Mouse (Mus musculus) hindbrain, embryonic 15.5 days (tissue): ENCODE results near the gene Rdh16. TPM values are rescaled to one million over a fixed set of nuclear protein-coding genes. Genes with fewer than 3 reads are reported as not detected.
"Not testable (repeated sequence)": the region's sequence is repeated elsewhere in the genome, so short reads cannot be mapped to it uniquely, and the experiment has no call there.

ENCODE experiments used
- ATAC-seq: fragments of 200-750 bp; cut with Nextera tagmentation; 2 replicates; pipeline ENCODE4 v1.8.0; 2017; ENCODE audit warnings: low read depth, moderate number of reproducible peaks, moderate TSS enrichment; ENCODE audit not compliant: low FRiP score
- H3K27ac ChIP-seq: fragments of 300-500 bp; sonication (generic); replicated peaks from 2 replicates; pipeline ENCODE4 v1.5.1; 2015; ENCODE audit warnings: mild to moderate bottlenecking, inconsistent platforms
- H3K27me3 ChIP-seq: fragments of 300-500 bp; sonication (generic); 2 replicates; pipeline ENCODE4 v1.6.1; 2015; ENCODE audit warnings: control low read depth, inconsistent platforms
- H3K36me3 ChIP-seq: fragments of 300-500 bp; sonication (generic); 2 replicates; pipeline ENCODE4 v1.6.1; 2015; ENCODE audit warnings: control low read depth, inconsistent platforms
- H3K4me1 ChIP-seq: fragments of 300-500 bp; sonication (generic); replicated peaks from 2 replicates; pipeline ENCODE4 v1.6.1; 2015; ENCODE audit warnings: control low read depth, inconsistent platforms
- H3K4me2 ChIP-seq: fragments of 300-500 bp; sonication (generic); 2 replicates; pipeline ENCODE4 v1.6.1; 2015; ENCODE audit warnings: moderate library complexity, mild to moderate bottlenecking, inconsistent platforms
- H3K4me3 ChIP-seq: fragments of 300-500 bp; sonication (generic); 2 replicates; pipeline ENCODE4 v1.5.1; 2015; ENCODE audit warnings: mild to moderate bottlenecking, inconsistent platforms
- H3K9ac ChIP-seq: fragments of 300-500 bp; sonication (generic); 2 replicates; pipeline ENCODE4 v1.6.1; 2015; ENCODE audit warnings: inconsistent platforms
- H3K9me3 ChIP-seq: fragments of 300-500 bp; sonication (generic); 2 replicates; pipeline ENCODE4 v1.6.1; 2016; ENCODE audit warnings: control low read depth, inconsistent platforms
- WGBS: fragments of 180-500 bp; shearing (Covaris S2); methylation state at CpG from one replicate; pipeline ENCODE4 v1.1.7; 2015; 5-methylcytosine and 5-hydroxymethylcytosine counted together
- polyA plus RNA-seq: library from polyadenylated mRNA; unstranded; fragments of >200 nt; fragmentation: Nextera tagmentation; extraction: Ambion mirVana; gene quantifications from 2 replicates; pipeline ENCODE4 v1.2.1, GENCODE M21; 2015

The Rdh16 gene
- polyA plus RNA-seq, 1 experiment from 2014 or later = not detected

DNA sequence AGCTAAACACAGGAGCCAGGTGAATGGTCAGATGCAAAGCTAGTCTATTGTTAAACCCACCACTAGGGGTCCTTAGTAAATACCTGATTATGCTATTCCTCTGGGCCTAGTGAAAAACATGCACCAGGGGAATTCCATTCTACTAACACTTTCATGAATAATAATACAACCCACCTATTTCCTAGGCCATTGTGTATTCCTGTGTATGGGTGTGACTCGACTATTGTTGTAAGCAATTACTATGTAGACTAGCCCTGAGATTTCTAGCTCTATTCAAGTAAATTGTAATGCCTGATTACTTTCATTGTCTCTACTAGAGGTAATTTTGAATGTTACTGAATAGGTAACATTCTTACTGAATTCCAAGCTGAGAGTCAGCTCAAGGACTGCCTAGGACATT, 15.5 kb upstream of the Rdh16 start:
- 86% methylated on average over 1 of the region's 1 CpGs for WGBS
- not testable (repeated sequence) for ATAC-seq, H3K4me1 ChIP-seq, H3K27me3 ChIP-seq, H3K9ac ChIP-seq, H3K4me2 ChIP-seq, H3K9me3 ChIP-seq, H3K27ac ChIP-seq, H3K4me3 ChIP-seq, H3K36me3 ChIP-seq

DNA sequence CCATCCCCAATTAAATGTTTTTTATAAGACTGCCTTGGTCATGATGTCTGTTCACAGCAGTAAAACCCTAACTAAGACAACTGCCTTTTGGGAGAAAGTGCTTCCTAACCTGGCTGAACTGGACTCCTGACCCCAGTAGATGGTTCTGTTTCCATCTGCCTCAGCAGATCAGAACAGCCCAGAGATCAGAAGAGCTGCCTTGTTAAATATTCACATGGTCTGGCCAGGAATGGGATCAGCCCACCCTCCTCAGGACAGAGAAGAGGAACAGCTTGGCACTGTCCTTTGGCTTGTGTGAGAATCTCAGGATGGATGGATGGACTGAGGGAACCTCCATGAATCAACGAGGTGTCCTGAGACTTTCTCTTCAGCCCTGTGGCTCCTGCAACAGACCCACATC, 1.7 kb upstream of the Rdh16 start:
- Histone ChIP-seq H3K9me3 (no peaks in the 10 kb centered on the region), H3K27me3 (no peaks in the 10 kb centered on the region), H3K36me3 (no peaks in the 10 kb centered on the region), H3K9ac (no peak overlapping the region), H3K27ac (no peak overlapping the region), H3K4me2 (no peak overlapping the region), H3K4me1 (no peaks in the 10 kb centered on the region), H3K4me3 (no peak overlapping the region)
- ATAC-seq = no peak
- WGBS = 65% methylated on average over 1 of the region's 1 CpGs

DNA sequence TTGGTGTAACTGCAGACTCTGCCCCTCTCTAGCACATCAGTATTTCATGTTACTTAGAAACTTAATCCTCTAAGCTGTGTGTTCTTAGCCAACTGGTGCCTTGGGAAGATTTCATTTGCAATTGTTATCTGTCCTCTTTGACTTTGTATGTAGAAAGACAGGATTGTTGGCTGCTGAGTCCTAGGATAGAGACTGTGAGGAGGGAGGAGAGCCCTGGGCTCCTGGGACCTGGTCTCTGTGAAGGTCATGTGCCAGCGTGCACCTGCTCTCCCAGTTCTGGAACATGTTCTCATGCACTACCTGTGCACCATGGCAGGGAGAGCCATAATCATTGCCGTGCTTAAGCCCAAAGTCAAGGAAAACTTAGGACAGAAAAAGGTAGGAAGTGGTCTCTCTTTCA, 660 bp downstream of the Rdh16 start:
- H3K4me1 ChIP-seq = no peaks in the 10 kb centered on the region
- H3K36me3 ChIP-seq = no peaks in the 10 kb centered on the region
- H3K9ac ChIP-seq = no peak overlapping the region
- ATAC-seq = no peak
- no peak overlapping the region for H3K4me2 ChIP-seq
- no peak overlapping the region for H3K27ac ChIP-seq
- H3K4me3 ChIP-seq = no peak overlapping the region
- 95% methylated on average over 2 of the region's 2 CpGs for WGBS
- no peaks in the 10 kb centered on the region for H3K9me3 ChIP-seq
- H3K27me3 ChIP-seq = no peaks in the 10 kb centered on the region

DNA sequence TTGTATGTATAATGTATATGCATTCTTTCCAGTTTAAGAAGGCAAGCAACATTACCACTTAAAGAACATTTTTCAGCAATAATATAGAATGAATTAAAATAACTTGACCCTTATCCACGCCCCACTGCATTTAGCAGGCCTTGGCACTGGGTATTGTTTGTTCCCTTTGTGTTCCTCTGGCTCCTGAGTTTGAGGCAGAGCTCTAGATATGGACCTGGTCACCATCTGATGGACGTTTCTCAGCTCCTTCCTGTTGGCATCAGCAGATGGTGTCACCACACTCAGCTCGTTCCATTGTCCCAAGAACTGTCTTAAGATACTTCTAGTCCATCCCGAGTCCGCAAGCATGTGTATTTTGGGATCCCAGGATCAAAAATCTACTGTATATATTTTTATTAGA, 1.3 kb downstream of the Rdh16 start:
- ATAC-seq = no peak
- H3K9me3 ChIP-seq = no peaks in the 10 kb centered on the region
- H3K27me3 ChIP-seq = no peaks in the 10 kb centered on the region
- H3K36me3 ChIP-seq = no peaks in the 10 kb centered on the region
- no peaks in the 10 kb centered on the region for H3K4me1 ChIP-seq
- H3K27ac ChIP-seq = no peak overlapping the region
- H3K4me2 ChIP-seq = no peak overlapping the region
- 81% methylated on average over 5 of the region's 5 CpGs for WGBS
- no peak overlapping the region for H3K4me3 ChIP-seq
- no peak overlapping the region for H3K9ac ChIP-seq

DNA sequence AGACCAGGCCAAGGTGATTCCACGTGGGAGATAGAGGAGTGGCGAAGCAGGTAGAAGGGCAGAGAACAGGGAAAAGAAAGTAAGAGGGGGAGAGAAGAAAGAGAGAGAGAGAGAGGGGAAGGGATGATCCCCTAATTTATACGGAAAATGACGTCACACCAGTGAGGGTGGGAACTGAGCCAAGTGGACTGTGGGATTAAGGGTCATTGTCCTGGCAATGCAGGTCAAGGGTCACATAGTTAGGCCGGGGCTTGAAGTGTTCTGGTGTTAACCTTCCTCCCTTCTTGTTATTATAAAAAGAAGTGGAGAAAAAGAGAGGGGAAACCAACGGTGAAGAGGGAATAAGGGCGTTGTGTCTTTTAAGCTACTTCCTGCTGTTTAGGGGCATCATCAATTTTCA, 3.5 kb downstream of the Rdh16 start:
- no peaks in the 10 kb centered on the region for H3K9me3 ChIP-seq
- H3K4me1 ChIP-seq = no peaks in the 10 kb centered on the region
- no peak overlapping the region for H3K4me2 ChIP-seq
- no peaks in the 10 kb centered on the region for H3K36me3 ChIP-seq
- no peak overlapping the region for H3K9ac ChIP-seq
- no peak overlapping the region for H3K4me3 ChIP-seq
- WGBS = 57% methylated on average over 7 of the region's 7 CpGs
- no peak for ATAC-seq
- H3K27me3 ChIP-seq = no peaks in the 10 kb centered on the region
- no peak overlapping the region for H3K27ac ChIP-seq

DNA sequence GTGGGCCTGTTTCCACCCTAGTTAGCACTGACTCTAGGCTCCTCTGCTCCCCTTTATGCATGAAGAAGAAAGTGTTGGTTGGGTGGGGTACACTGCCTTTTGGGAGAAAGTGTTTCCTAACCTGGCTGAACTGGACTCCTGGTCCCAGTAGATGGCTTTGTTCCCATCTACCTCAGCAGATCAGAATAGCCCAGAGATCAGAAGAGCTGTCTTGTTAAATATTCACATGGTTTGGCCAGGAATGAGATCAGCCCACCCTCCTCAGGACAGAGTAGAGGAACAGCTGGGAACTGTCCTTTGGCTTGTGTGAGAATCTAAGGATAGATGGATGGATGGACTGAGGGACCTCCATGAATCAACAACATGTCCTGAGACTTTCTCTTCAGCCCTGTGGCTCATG, 14.9 kb downstream of the Rdh16 start:
- H3K27me3 ChIP-seq = no peaks in the 10 kb centered on the region
- H3K4me2 ChIP-seq = no peak overlapping the region
- ATAC-seq = no peak
- no peak overlapping the region for H3K27ac ChIP-seq
- H3K4me3 ChIP-seq = no peak overlapping the region
- peaks cover 2% of the 10 kb centered on the region; the same call in 1 of the 2 replicates for H3K9me3 ChIP-seq
- no peaks in the 10 kb centered on the region for H3K4me1 ChIP-seq
- H3K36me3 ChIP-seq = no peaks in the 10 kb centered on the region
- H3K9ac ChIP-seq = no peak overlapping the region

DNA sequence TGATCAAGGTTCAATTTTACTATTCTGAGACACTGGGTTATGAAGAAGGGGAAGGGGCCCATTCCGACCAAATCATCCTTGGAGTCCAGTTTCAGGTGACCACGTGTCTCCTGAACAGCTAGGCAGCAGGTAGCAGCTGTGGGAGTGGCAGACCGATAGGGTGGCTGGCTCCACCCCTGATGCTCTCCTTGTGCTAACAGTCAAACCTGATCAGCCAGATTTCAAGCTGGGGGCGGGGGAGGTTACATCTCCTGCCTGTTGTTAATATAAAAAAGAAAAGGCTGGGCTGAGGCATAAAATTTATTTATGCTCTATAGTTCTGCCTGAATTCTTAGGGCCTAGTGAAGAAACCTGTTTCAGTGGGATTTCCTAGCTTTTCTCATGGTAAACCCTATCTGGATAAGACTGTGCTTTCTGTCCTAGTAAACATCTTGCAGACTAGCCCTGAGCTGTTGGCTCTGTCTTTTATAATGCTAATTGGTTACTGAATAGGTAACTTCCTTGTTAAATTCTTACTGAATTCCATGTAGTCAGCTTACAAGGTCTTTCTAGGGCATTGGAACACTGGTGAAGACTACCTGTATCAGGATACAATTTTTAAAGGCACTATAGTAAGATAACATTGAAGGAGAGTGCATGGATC, 16.4 kb downstream of the Rdh16 start:
- H3K27me3 ChIP-seq, ATAC-seq, H3K9ac ChIP-seq, H3K4me2 ChIP-seq, H3K36me3 ChIP-seq, H3K4me1 ChIP-seq, H3K4me3 ChIP-seq, H3K9me3 ChIP-seq, H3K27ac ChIP-seq: not testable (repeated sequence)
- 85% methylated on average over 4 of the region's 4 CpGs for WGBS

DNA sequence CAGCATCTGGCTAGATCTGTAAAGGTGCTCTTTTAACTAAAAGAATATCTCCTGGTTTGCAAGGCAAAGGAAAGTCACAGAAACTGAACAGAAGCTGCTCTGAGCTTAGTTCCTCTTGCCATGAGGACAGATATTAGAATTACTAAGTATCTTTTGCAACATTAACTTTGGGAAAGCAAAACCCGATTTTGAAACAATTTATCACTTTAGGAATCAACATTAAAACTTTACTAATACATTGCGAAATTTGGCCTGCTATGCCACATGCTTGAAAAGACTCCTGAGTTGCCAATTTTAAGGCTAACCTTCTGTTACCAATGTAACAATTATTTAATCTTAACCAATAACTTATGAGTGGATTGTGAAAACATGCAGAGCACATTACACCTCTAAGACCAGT, 20.9 kb downstream of the Rdh16 start:
- not testable (repeated sequence) for H3K27me3 ChIP-seq, H3K4me3 ChIP-seq, H3K9me3 ChIP-seq, ATAC-seq, H3K9ac ChIP-seq, H3K4me2 ChIP-seq, H3K27ac ChIP-seq, H3K4me1 ChIP-seq, H3K36me3 ChIP-seq
- 88% methylated on average over 2 of the region's 2 CpGs for WGBS

DNA sequence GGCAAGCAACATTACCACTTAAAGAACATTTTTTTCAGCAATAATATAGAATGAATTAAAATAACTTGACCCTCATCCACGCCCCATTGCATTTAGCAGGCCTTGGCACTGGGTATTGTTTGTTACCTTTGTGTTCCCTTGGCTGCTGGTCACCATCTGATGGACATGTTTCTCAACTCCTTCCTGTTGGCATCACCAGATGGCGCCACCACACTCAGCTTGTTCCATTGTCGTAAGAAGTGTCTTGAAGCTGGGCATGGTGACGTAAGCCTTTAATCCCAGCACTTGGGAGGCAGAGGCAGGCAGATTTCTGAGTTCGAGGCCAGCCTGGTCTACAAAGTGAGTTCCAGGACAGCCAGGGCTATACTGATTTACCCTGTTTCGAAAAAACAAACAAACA, 24.4 kb downstream of the Rdh16 start:
- Histone ChIP-seq H3K9me3 (peaks cover 4% of the 10 kb centered on the region; the same call in 1 of the 2 replicates), H3K36me3 (no peaks in the 10 kb centered on the region), H3K27me3 (no peaks in the 10 kb centered on the region), H3K4me1 (no peaks in the 10 kb centered on the region), H3K4me2 (no peak overlapping the region), H3K27ac (no peak overlapping the region), H3K9ac (no peak overlapping the region), H3K4me3 (no peak overlapping the region)
- no peak for ATAC-seq
- 80% methylated on average over 6 of the region's 6 CpGs for WGBS

DNA sequence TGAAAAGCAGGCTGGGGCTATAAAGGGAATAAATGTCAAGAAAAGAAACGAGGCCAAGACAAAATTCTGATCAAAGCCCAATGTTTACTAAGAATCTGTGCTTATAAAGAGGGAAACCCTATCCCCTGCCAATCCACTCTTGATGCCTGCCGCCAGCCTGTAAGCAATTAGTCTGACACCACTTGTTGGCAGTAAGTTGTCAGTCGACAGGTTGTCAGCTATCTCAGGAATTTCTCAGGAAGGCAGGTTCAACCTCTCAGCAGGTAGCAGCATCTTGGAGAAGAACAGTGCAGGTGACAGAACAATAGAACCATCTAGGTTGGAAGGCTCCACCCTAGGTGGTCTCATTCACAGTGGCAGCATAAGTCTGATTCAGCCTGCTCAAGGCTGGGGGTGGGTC, 28.2 kb downstream of the Rdh16 start:
- no peaks in the 10 kb centered on the region for H3K36me3 ChIP-seq
- no peak overlapping the region for H3K4me2 ChIP-seq
- H3K4me1 ChIP-seq = no peaks in the 10 kb centered on the region
- WGBS = 78% methylated on average over 3 of the region's 3 CpGs
- no peaks in the 10 kb centered on the region for H3K27me3 ChIP-seq
- H3K9ac ChIP-seq = no peak overlapping the region
- ATAC-seq = no peak
- H3K27ac ChIP-seq = no peak overlapping the region
- no peak overlapping the region for H3K4me3 ChIP-seq
- H3K9me3 ChIP-seq = no peaks in the 10 kb centered on the region

DNA sequence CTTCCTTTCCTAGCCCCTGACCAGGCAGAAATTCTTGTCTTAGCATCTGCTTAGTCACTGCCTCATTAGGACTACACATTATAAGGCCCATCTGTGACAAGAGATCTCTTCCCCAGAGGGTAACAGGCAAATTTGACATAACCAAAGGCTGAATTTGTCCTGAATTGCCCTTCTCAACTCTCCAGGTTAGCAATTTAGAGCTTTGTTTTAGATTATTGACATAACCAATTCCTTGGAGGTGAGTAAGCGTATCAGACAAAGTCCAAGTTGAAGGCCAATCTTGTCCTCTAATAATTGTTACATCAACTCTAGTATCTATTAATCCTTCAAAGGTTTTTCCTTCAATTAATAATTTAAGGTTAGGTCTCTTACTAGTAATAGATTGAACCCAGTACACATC, 33.2 kb downstream of the Rdh16 start:
- not testable (repeated sequence) for H3K9me3 ChIP-seq, H3K36me3 ChIP-seq, H3K4me3 ChIP-seq, H3K27me3 ChIP-seq, ATAC-seq, H3K4me2 ChIP-seq, H3K9ac ChIP-seq, H3K27ac ChIP-seq, H3K4me1 ChIP-seq
- WGBS = 96% methylated on average over 1 of the region's 1 CpGs

DNA sequence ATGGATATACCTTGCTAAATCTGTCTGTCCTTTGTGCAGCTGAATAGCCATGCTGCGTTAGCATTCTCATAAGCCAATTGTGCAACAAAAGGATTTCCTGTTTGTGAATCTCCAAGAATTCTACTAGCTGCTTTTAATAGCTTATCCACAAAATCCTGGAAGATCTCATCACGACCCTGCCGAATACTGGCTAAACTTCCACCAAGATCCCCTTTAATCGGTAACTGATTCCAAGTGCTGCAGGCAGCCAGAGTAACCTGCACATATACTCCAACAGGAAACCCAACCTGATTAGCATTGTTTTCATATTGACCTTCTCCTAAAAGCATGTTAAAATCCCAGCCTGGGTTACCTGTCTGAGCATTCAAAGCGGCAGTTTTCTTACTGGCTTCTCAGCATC, 34.3 kb downstream of the Rdh16 start:
- 81% methylated on average over 5 of the region's 5 CpGs for whole genome bisulfite sequencing
- no peak overlapping the region for H3K9ac ChIP-seq
- H3K27ac ChIP-seq = no peak overlapping the region
- no peaks in the 10 kb centered on the region for H3K36me3 ChIP-seq
- ATAC-seq = no peak
- no peak overlapping the region for H3K4me3 ChIP-seq
- H3K4me2 ChIP-seq = no peak overlapping the region
- H3K4me1 ChIP-seq = no peaks in the 10 kb centered on the region
- no peaks in the 10 kb centered on the region for H3K27me3 ChIP-seq
- no peaks in the 10 kb centered on the region for H3K9me3 ChIP-seq

DNA sequence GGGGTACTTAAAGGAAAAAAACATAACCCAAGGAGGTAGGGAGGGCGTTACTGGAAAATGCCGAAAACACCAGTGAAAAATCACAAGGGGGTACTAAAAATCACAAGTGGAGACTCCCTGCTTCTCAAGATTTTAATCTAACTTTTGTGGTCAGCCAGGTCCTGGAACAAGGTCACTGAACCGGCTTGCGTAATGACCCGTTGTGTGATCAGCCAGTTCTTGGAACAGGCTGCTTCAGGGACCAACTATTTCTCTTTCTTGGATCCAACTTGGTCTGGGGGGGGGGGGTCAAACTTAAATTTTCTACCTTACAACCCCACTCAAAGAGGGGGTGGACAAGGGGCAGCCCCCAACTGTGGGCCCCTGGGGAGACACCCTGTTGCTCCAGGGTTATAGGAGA, 36.8 kb downstream of the Rdh16 start:
- H3K4me1 ChIP-seq, H3K27me3 ChIP-seq, H3K9me3 ChIP-seq, H3K36me3 ChIP-seq, H3K4me3 ChIP-seq, ATAC-seq, H3K4me2 ChIP-seq, H3K27ac ChIP-seq, H3K9ac ChIP-seq: not testable (repeated sequence)
- WGBS = 95% methylated on average over 5 of the region's 5 CpGs
